Mouse (Mus musculus) midbrain, embryonic 13.5 days (tissue): Measurements from ENCODE around the gene Sp4. TPM values are rescaled to one million over a fixed set of nuclear protein-coding genes. Genes with fewer than 3 reads are reported as not detected.

ENCODE experiments used
- ATAC-seq: fragments of 200-750 bp; cut with Nextera tagmentation; 2 replicates; pipeline ENCODE4 v1.8.0; 2017; ENCODE audit warnings: mild to moderate bottlenecking, moderate TSS enrichment, moderate library complexity
- H3K27ac ChIP-seq: fragments of 300-500 bp; sonication (generic); 2 replicates; pipeline ENCODE4 v1.5.1; 2015; ENCODE audit warnings: inconsistent platforms, mild to moderate bottlenecking, moderate library complexity
- H3K27me3 ChIP-seq: fragments of 300-500 bp; sonication (generic); 2 replicates; pipeline ENCODE4 v1.6.1; 2015; ENCODE audit warnings: mild to moderate bottlenecking, inconsistent platforms
- H3K36me3 ChIP-seq: fragments of 300-500 bp; sonication (generic); 2 replicates; pipeline ENCODE4 v1.6.1; 2015; ENCODE audit warnings: mild to moderate bottlenecking, inconsistent platforms
- H3K4me1 ChIP-seq: fragments of 300-500 bp; sonication (generic); replicated peaks from 2 replicates; pipeline ENCODE4 v1.6.1; 2015; ENCODE audit warnings: inconsistent platforms
- H3K4me2 ChIP-seq: fragments of 300-500 bp; sonication (generic); replicated peaks from 2 replicates; pipeline ENCODE4 v1.6.1; 2015; ENCODE audit warnings: moderate library complexity, mild to moderate bottlenecking, inconsistent platforms
- H3K4me3 ChIP-seq: fragments of 300-500 bp; sonication (generic); replicated peaks from 2 replicates; pipeline ENCODE4 v1.5.1; 2015; ENCODE audit warnings: mild to moderate bottlenecking, inconsistent platforms
- H3K9ac ChIP-seq: fragments of 300-500 bp; sonication (generic); replicated peaks from 2 replicates; pipeline ENCODE4 v1.6.1; 2015; ENCODE audit warnings: mild to moderate bottlenecking, inconsistent platforms
- H3K9me3 ChIP-seq: fragments of 300-500 bp; sonication (generic); 2 replicates; pipeline ENCODE4 v1.6.1; 2016; ENCODE audit warnings: mild to moderate bottlenecking, inconsistent platforms
- WGBS: fragments of 180-500 bp; shearing (Covaris S2); methylation state at CpG from one replicate; pipeline ENCODE4 v1.1.7; 2015; 5-methylcytosine and 5-hydroxymethylcytosine counted together
- polyA plus RNA-seq: library from polyadenylated mRNA; unstranded; fragments of >200 nt; fragmentation: Nextera tagmentation; extraction: Ambion mirVana; gene quantifications from 2 replicates; pipeline ENCODE4 v1.2.1, GENCODE M21; 2015

The Sp4 gene
- 24.1 and 25.8 TPM in 2 replicates for polyA plus RNA-seq

DNA sequence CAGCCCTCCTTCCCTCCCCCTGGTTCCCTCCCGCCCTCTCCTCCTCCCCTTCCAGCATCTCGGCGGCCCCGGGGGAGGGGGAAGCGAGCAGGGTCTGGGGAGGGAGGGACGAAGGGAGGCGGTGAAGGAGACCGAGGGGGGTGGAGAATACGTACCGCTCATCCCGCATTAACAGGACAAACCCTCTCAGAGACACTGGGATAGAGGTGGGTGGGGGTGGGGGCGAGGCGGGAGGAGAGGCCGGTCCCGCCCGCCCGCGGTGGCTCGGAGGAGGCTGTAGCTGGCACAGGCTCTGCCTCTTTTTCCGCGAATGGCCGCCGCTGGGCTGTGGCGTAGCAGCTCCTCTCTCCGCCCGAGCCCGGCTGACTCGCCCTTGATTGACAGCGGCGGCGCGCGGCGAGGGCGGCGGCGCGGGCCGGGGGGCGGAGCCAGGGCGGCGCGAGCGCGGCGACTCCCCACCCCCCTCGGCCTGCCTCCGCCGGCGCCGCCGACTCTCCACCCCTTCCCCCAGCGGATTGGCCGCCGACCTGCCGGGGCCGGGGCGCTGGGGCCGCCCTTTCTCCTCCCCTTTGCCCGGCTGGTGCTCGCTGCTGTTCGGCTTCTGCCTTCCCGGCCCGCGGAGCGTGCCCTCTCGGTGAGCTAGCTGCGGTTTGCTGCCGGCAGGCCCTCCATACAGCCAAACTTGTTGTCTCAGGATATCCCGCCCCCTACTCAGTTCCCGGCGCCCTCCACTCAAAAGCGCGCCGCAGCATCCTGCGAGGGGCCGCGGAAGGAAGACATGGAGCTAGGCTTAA lies at the start of gene Sp4:
Gene Sp4, minus strand, starts transcription at position 369 of the 794 bp plus-strand sequence.
- Histone ChIP-seq H3K4me2 (peak within 1 kb of the TSS; percentile 63), H3K36me3 (peaks cover 9% of the 10 kb centered on the region; the same call in 1 of the 2 replicates), H3K27ac (peak within 1 kb of the TSS; percentile 98), H3K27me3 (no peaks in the 10 kb centered on the region), H3K9me3 (no peaks in the 10 kb centered on the region), H3K9ac (peak within 1 kb of the TSS; percentile 75), H3K4me1 (peaks cover 39% of the 10 kb centered on the region), H3K4me3 (peak within 1 kb of the TSS; percentile 86)
- WGBS = 0% methylated on average over 47 of the region's 78 CpGs
- peak; percentile 94 for ATAC-seq

DNA sequence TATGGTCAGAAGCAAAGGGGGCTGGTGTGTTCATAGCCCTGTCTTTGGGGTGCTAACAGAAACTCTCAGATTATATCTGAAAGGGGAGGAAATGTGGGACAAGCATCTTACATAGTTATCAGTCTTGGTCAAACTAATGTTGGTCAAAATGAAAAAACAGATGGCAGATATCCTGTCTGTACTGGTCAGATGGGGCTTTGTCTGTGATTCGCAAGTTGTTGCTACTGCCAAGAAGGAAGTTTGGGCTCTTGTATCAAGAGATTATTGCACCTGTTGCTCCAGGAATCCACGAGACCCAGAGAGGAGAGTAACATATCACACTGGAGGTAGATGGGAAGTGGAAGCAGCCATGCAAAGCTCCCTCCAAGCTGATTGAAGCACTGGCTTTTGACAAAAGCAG lies 37.9 kb upstream of the Sp4 start:
- ATAC-seq = no peak
- Histone ChIP-seq H3K36me3 (no peaks in the 10 kb centered on the region), H3K9me3 (no peaks in the 10 kb centered on the region), H3K4me2 (no peak overlapping the region), H3K27ac (no peak overlapping the region), H3K9ac (no peak overlapping the region), H3K4me3 (no peak overlapping the region), H3K27me3 (no peaks in the 10 kb centered on the region), H3K4me1 (no peaks in the 10 kb centered on the region)
- WGBS = 89% methylated on average over 2 of the region's 2 CpGs

DNA sequence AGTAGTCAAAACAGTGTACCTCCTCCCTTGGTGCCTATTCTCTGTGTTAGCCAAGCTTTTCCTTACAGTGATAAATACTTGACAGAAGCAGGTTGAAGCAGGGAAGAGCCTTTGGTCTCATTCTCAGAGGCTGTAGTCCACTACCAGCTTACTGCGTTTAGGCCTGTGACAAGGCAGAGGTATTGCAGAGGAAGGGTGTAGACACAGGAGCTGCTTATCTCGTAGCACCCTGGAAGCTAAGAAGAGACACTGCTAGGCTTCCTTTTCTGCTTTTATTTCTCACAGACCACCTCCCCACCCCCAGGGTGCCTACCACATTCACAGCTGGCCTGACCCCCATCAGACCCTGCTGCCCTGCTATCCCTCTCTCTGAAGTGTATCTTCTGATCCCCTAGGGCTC lies 37.0 kb upstream of the Sp4 start:
- H3K4me2 ChIP-seq = no peak overlapping the region
- WGBS = 76% methylated on average over 2 of the region's 2 CpGs
- H3K4me1 ChIP-seq = no peaks in the 10 kb centered on the region
- no peak overlapping the region for H3K27ac ChIP-seq
- H3K9me3 ChIP-seq = no peaks in the 10 kb centered on the region
- H3K36me3 ChIP-seq = no peaks in the 10 kb centered on the region
- ATAC-seq = no peak
- H3K4me3 ChIP-seq = no peak overlapping the region
- no peaks in the 10 kb centered on the region for H3K27me3 ChIP-seq
- H3K9ac ChIP-seq = no peak overlapping the region

- WGBS = 82% methylated on average over 3 of the region's 3 CpGs
Measured at GRCm38 (mm10) chr12:118337291-118337690, 36.1 kb upstream of the Sp4 start.

DNA sequence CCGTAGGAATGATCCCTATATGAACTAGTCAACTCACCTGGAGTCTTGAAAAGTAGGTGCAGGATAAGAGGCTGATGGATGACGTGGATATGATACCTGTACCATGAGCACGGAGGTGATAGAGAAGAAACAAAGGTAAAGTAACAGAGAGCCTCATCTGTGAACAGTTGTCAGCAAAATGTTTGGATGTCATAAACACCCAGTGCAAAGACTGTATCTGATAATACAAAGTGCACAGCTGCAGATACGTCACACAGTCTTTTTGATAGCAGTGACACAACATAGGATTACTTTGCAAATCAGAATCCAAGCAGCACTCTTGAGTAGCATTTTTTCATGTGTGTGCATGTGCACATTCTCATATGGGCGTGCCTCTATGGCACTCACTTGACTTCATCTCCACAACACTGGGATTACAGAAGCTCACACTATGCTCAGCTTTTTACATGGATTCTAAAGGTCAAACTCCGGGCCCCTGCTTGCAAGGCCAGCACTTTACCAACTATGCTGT lies 27.6 kb upstream of the Sp4 start:
- ATAC-seq = no peak
- H3K4me2 ChIP-seq = no peak overlapping the region
- H3K9me3 ChIP-seq = no peaks in the 10 kb centered on the region
- H3K4me1 ChIP-seq = no peaks in the 10 kb centered on the region
- no peaks in the 10 kb centered on the region for H3K27me3 ChIP-seq
- no peak overlapping the region for H3K27ac ChIP-seq
- no peak overlapping the region for H3K9ac ChIP-seq
- H3K4me3 ChIP-seq = no peak overlapping the region
- 92% methylated on average over 6 of the region's 6 CpGs for WGBS
- no peaks in the 10 kb centered on the region for H3K36me3 ChIP-seq

More at GRCm38 (mm10) chr12:118337291-118337690, 36.1 kb upstream of the Sp4 start:
- Histone ChIP-seq H3K4me3 (no peak overlapping the region), H3K27me3 (no peaks in the 10 kb centered on the region), H3K4me2 (no peak overlapping the region), H3K36me3 (no peaks in the 10 kb centered on the region), H3K9me3 (no peaks in the 10 kb centered on the region), H3K4me1 (no peaks in the 10 kb centered on the region), H3K27ac (no peak overlapping the region), H3K9ac (no peak overlapping the region)
- no peak for ATAC-seq

GRCm38 (mm10) chr12:118327566-118327965 lies 26.3 kb upstream of the Sp4 start:
- no peak overlapping the region for H3K4me2 ChIP-seq
- no peak overlapping the region for H3K27ac ChIP-seq
- H3K27me3 ChIP-seq = no peaks in the 10 kb centered on the region
- no peaks in the 10 kb centered on the region for H3K4me1 ChIP-seq
- 91% methylated on average over 2 of the region's 2 CpGs for WGBS
- H3K4me3 ChIP-seq = no peak overlapping the region
- no peaks in the 10 kb centered on the region for H3K9me3 ChIP-seq
- ATAC-seq = no peak
- H3K9ac ChIP-seq = no peak overlapping the region
- H3K36me3 ChIP-seq = no peaks in the 10 kb centered on the region

DNA sequence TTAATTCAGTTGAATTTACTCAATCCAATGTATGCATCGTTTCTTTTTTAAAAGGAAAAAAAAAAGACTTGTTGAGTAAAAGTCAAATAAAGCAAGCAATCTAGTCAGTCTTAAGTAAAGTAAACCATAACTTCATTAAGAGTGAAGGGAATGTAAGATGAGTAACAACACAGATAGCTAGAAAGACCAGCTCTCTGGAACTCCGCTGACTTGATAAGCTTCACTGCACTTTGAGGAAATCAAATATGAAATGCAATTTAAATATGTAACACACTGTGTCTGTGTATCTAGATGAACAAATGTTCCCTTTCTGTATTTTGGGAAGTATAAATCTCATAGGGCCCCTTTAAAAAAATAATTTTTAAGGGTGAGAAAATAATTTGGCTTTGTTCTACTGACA lies 24.9 kb upstream of the Sp4 start:
- no peak overlapping the region for H3K9ac ChIP-seq
- no peaks in the 10 kb centered on the region for H3K36me3 ChIP-seq
- no peak overlapping the region for H3K4me3 ChIP-seq
- no peak overlapping the region for H3K4me2 ChIP-seq
- H3K9me3 ChIP-seq = no peaks in the 10 kb centered on the region
- ATAC-seq = no peak
- no peaks in the 10 kb centered on the region for H3K27me3 ChIP-seq
- 95% methylated on average over 2 of the region's 2 CpGs for WGBS
- H3K4me1 ChIP-seq = no peaks in the 10 kb centered on the region
- no peak overlapping the region for H3K27ac ChIP-seq

DNA sequence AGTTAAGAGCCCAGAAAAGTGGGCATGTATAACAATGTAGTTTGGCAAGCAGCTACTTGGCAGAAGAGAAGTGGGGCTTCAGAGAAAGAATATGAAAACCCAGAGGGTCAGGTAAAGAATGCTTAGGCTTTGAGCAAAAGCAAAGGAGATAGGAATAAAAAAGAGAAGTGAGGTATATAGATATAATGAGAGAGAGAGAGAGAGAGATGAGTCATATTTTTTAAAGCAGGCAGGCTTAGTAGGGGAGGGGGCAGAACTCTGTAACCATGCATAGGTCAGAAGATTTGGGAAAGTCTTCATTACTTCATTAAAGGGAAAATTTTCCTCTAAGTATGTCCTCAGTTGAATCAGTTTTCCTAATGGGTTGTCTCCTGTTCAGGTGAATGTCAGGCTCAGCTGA lies 18.8 kb upstream of the Sp4 start:
- Histone ChIP-seq H3K36me3 (no peaks in the 10 kb centered on the region), H3K27ac (no peak overlapping the region), H3K4me3 (no peak overlapping the region), H3K4me2 (no peak overlapping the region), H3K4me1 (no peaks in the 10 kb centered on the region), H3K9ac (no peak overlapping the region), H3K9me3 (no peaks in the 10 kb centered on the region), H3K27me3 (no peaks in the 10 kb centered on the region)
- ATAC-seq = no peak

DNA sequence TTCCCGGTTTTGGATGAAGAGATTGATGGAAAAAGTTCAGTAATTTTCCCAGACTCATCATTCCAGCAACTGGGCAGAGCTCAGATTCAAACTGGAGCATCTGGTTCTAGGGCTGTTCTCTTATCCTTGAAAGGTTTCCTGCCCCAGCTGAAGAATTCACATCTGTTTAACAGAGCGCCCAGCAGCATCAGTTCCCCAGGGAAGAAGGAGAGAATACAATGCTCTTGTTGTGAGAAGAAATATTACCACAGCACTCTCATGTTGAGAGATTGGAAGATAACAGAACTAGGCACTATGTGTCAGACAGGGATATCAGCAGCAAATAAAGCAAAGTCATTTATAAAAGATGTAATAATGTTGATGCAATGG lies 13.2 kb upstream of the Sp4 start:
- Histone ChIP-seq H3K4me2 (no peak overlapping the region), H3K36me3 (no peaks in the 10 kb centered on the region), H3K9me3 (no peaks in the 10 kb centered on the region; the same call in 1 of the 2 replicates), H3K4me3 (no peak overlapping the region), H3K27me3 (no peaks in the 10 kb centered on the region), H3K4me1 (no peaks in the 10 kb centered on the region), H3K9ac (no peak overlapping the region), H3K27ac (no peak overlapping the region)
- 82% methylated on average over 2 of the region's 2 CpGs for WGBS
- no peak for ATAC-seq

- Histone ChIP-seq H3K27ac (no peak overlapping the region), H3K27me3 (no peaks in the 10 kb centered on the region), H3K4me3 (no peak overlapping the region), H3K4me2 (no peak overlapping the region), H3K36me3 (no peaks in the 10 kb centered on the region), H3K4me1 (no peaks in the 10 kb centered on the region), H3K9me3 (no peaks in the 10 kb centered on the region; the same call in 1 of the 2 replicates), H3K9ac (no peak overlapping the region)
- ATAC-seq = no peak
- 89% methylated on average over 3 of the region's 3 CpGs for WGBS
Measured at GRCm38 (mm10) chr12:118313805-118314476, 12.7 kb upstream of the Sp4 start.

DNA sequence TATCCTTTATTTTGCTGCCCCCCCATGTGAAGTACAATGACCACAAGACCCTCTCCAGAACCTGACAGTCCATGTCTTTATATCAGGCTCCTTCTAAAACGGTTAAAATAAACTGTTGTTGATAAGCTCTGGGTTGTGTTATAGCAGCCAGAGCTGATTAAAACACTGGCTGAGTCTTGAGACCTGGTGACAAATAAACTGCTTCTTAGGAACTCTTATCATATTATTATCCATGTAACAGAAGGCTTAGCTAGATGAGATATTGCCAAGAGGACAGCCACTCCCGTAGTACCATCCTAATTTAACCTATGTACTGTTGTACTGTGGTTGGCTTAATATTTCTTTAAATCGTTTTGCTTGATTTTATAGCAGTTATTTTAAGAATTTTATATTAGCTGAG lies 2.3 kb upstream of the Sp4 start:
- no peaks in the 10 kb centered on the region for H3K27me3 ChIP-seq
- H3K4me2 ChIP-seq = no peak overlapping the region
- 86% methylated on average over 3 of the region's 3 CpGs for WGBS
- ATAC-seq = no peak
- H3K4me1 ChIP-seq = peaks cover 21% of the 10 kb centered on the region
- H3K9ac ChIP-seq = no peak overlapping the region
- H3K4me3 ChIP-seq = no peak overlapping the region
- H3K27ac ChIP-seq = no peak overlapping the region
- H3K36me3 ChIP-seq = peaks cover 7% of the 10 kb centered on the region; the same call in 1 of the 2 replicates
- H3K9me3 ChIP-seq = no peaks in the 10 kb centered on the region

DNA sequence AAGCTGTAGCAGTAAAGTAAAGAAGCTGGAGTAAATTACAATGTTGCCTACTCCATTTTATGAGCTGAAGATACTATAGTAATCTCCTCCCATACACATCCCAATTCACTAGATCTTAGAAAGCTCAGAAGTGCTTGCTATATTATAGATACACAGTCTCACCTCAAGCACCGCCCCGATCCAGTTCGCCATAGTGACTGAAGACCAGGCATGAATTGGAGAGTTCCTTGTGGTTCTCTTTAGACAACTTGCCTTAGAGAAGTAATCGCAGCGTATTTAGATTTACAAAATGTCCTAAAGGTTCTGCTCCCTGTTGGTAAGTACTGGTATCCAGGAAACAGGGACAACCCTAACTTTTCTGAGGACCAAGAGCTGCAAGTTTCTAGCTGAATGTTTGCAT lies 1.8 kb upstream of the Sp4 start:
- peak overlapping the region; percentile 86 for H3K4me3 ChIP-seq
- peaks cover 27% of the 10 kb centered on the region for H3K4me1 ChIP-seq
- WGBS = 93% methylated on average over 5 of the region's 5 CpGs
- no peaks in the 10 kb centered on the region for H3K27me3 ChIP-seq
- H3K4me2 ChIP-seq = peak overlapping the region; percentile 63
- no peak for ATAC-seq
- peaks cover 9% of the 10 kb centered on the region; the same call in 1 of the 2 replicates for H3K36me3 ChIP-seq
- no peaks in the 10 kb centered on the region for H3K9me3 ChIP-seq
- no peak overlapping the region for H3K27ac ChIP-seq
- peak overlapping the region; percentile 68; the same call in 1 of the 2 replicates for H3K9ac ChIP-seq
